16 mouse cellular contexts compared by ENCODE assay signal in the genomic region with DNA sequence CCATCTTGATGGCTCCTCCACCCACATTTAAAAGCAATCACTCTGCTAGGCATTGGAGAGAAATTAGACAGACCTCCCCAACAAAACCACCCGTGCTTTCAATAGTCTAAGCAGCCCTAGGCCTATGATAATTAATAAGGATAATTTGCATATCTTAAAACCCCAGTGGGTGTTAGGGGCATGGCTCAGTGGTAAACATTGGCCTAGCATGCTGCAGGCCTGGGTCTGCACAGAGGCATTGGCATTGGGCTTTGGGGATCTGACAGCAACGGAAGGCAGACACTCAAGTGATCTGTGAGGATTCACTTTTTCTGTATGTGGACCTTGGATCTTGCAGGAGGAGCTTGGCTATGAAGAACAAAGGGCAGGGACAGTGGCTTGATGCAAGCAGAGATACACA. TPM values are rescaled to one million over a fixed set of nuclear protein-coding genes. Genes with fewer than 3 reads are reported as not detected.
A peak's percentile ranks its signal among the peaks of the same experiment; 100 is the strongest.
DNase-seq lines count a peak whose midpoint lies in the region; ATAC-seq and TF ChIP-seq lines count a peak whose summit lies in the region.
"Had no signal": no experiment of that assay in that cellular context is flagged by ENCODE, and none has a peak within 500 bp of the region (broad histone marks: within the 10 kb centered on the region; RNA-seq: fewer than 3 reads in every experiment).

No protein-coding gene starts in this region.

- no peak for ATAC-seq in embryonic facial prominence, embryonic 15.5 days (ENCODE audit: insufficient number of reproducible peaks, low FRiP score, low TSS enrichment, low read depth)
- no peak for ATAC-seq in hindbrain, embryonic 12.5 days (ENCODE audit: low FRiP score)
- no peak for ATAC-seq in hindbrain, embryonic 11.5 days (ENCODE audit: low FRiP score)
- 0 out of 2 replicates have a peak, but pooled peaks have one; percentile 56 for ATAC-seq in midbrain, embryonic 13.5 days
- ATAC-seq in midbrain, postnatal 0 days (ENCODE audit: low FRiP score): no peak
- ATAC-seq: intestine, postnatal 0 days; liver, postnatal 0 days had no signal

- peaks cover 23% of the 10 kb centered on the region for H3K36me3 ChIP-seq in embryonic facial prominence, embryonic 15.5 days
- H3K36me3 ChIP-seq in embryonic facial prominence, embryonic 10.5 days (replicated peaks): peaks cover 90% of the 10 kb centered on the region
- H3K36me3 ChIP-seq in hindbrain, embryonic 12.5 days: peaks cover 20% of the 10 kb centered on the region
- no peaks in the 10 kb centered on the region for H3K36me3 ChIP-seq in hindbrain, embryonic 11.5 days (ENCODE audit: control insufficient read depth, insufficient read depth, low read length)
- peaks cover 40% of the 10 kb centered on the region for H3K36me3 ChIP-seq in midbrain, embryonic 13.5 days
- H3K36me3 ChIP-seq in midbrain, embryonic 10.5 days: peaks cover 93% of the 10 kb centered on the region
- peaks cover 23% of the 10 kb centered on the region for H3K36me3 ChIP-seq in midbrain, postnatal 0 days (ENCODE audit: insufficient read depth, low read length)

- 76% methylated on average over 2 of the region's 2 CpGs for WGBS in embryonic facial prominence, embryonic 15.5 days
- 89% methylated on average over 2 of the region's 2 CpGs for WGBS in embryonic facial prominence, embryonic 10.5 days
- WGBS in hindbrain, embryonic 12.5 days: 66% methylated on average over 2 of the region's 2 CpGs
- 70% methylated on average over 2 of the region's 2 CpGs for WGBS in hindbrain, embryonic 11.5 days
- 61% methylated on average over 2 of the region's 2 CpGs for WGBS in midbrain, embryonic 13.5 days
- WGBS in midbrain, embryonic 10.5 days: 93% methylated on average over 2 of the region's 2 CpGs
- 39% methylated on average over 2 of the region's 2 CpGs for WGBS in midbrain, postnatal 0 days

- H3K4me1 ChIP-seq in embryonic facial prominence, embryonic 15.5 days: no peaks in the 10 kb centered on the region
- H3K4me1 ChIP-seq in embryonic facial prominence, embryonic 10.5 days: no peaks in the 10 kb centered on the region
- H3K4me1 ChIP-seq in hindbrain, embryonic 12.5 days: peaks cover 12% of the 10 kb centered on the region
- H3K4me1 ChIP-seq in hindbrain, embryonic 11.5 days (replicated peaks; ENCODE audit: control insufficient read depth, insufficient read depth, low read length): no peaks in the 10 kb centered on the region
- peaks cover 25% of the 10 kb centered on the region for H3K4me1 ChIP-seq in midbrain, embryonic 13.5 days (replicated peaks)
- H3K4me1 ChIP-seq in midbrain, embryonic 10.5 days: no peaks in the 10 kb centered on the region
- H3K4me1 ChIP-seq in midbrain, postnatal 0 days (ENCODE audit: insufficient read depth, low read length): no peaks in the 10 kb centered on the region

- H3K27me3 ChIP-seq in embryonic facial prominence, embryonic 15.5 days: no peaks in the 10 kb centered on the region
- no peaks in the 10 kb centered on the region for H3K27me3 ChIP-seq in embryonic facial prominence, embryonic 10.5 days (replicated peaks; ENCODE audit: low read depth, poor library complexity, severe bottlenecking)
- H3K27me3 ChIP-seq in hindbrain, embryonic 12.5 days: no peaks in the 10 kb centered on the region
- no peaks in the 10 kb centered on the region for H3K27me3 ChIP-seq in hindbrain, embryonic 11.5 days (ENCODE audit: control insufficient read depth, insufficient read depth, low read length)
- H3K27me3 ChIP-seq in midbrain, embryonic 13.5 days: no peaks in the 10 kb centered on the region
- no peaks in the 10 kb centered on the region for H3K27me3 ChIP-seq in midbrain, embryonic 10.5 days (ENCODE audit: low read depth, poor library complexity, severe bottlenecking)
- H3K27me3 ChIP-seq in midbrain, postnatal 0 days (ENCODE audit: insufficient read depth, low read length): no peaks in the 10 kb centered on the region
- H3K27me3 ChIP-seq: limb, embryonic 13.5 days had no signal

- no peak overlapping the region for H3K4me3 ChIP-seq in embryonic facial prominence, embryonic 15.5 days (replicated peaks)
- H3K4me3 ChIP-seq in embryonic facial prominence, embryonic 10.5 days: no peak overlapping the region
- no peak overlapping the region for H3K4me3 ChIP-seq in hindbrain, embryonic 12.5 days
- H3K4me3 ChIP-seq in hindbrain, embryonic 11.5 days (ENCODE audit: low read depth, low read length): no peak overlapping the region
- no peak overlapping the region for H3K4me3 ChIP-seq in midbrain, embryonic 13.5 days (replicated peaks)
- no peak overlapping the region for H3K4me3 ChIP-seq in midbrain, embryonic 10.5 days
- no peak overlapping the region for H3K4me3 ChIP-seq in midbrain, postnatal 0 days (ENCODE audit: low read depth, low read length)
- H3K4me3 ChIP-seq: limb, embryonic 13.5 days had no signal

- no peak for TF ChIP-seq CTCF in midbrain, postnatal 0 days (IDR thresholded peaks at IDR 0.05)

- H3K9ac ChIP-seq in embryonic facial prominence, embryonic 15.5 days: no peak overlapping the region
- no peak overlapping the region for H3K9ac ChIP-seq in hindbrain, embryonic 12.5 days
- H3K9ac ChIP-seq in hindbrain, embryonic 11.5 days (ENCODE audit: low read depth, low read length): no peak overlapping the region
- no peak overlapping the region for H3K9ac ChIP-seq in midbrain, embryonic 13.5 days (replicated peaks)
- H3K9ac ChIP-seq in midbrain, postnatal 0 days (replicated peaks; ENCODE audit: low read length, poor library complexity, severe bottlenecking): no peak overlapping the region
- H3K9ac ChIP-seq: limb, embryonic 13.5 days; liver, postnatal 0 days had no signal

- no peaks in the 10 kb centered on the region for H3K9me3 ChIP-seq in embryonic facial prominence, embryonic 15.5 days (replicated peaks)
- H3K9me3 ChIP-seq in embryonic facial prominence, embryonic 10.5 days: no peaks in the 10 kb centered on the region
- no peaks in the 10 kb centered on the region for H3K9me3 ChIP-seq in hindbrain, embryonic 12.5 days (replicated peaks)
- no peaks in the 10 kb centered on the region for H3K9me3 ChIP-seq in hindbrain, embryonic 11.5 days (ENCODE audit: control insufficient read depth, low read length)
- H3K9me3 ChIP-seq in midbrain, embryonic 13.5 days: no peaks in the 10 kb centered on the region
- no peaks in the 10 kb centered on the region for H3K9me3 ChIP-seq in midbrain, embryonic 10.5 days (replicated peaks)
- H3K9me3 ChIP-seq in midbrain, postnatal 0 days (ENCODE audit: low read length): no peaks in the 10 kb centered on the region
- H3K9me3 ChIP-seq: limb, embryonic 13.5 days had no signal

- peak overlapping the region; percentile 34; the same call in 1 of the 2 replicates for H3K27ac ChIP-seq in embryonic facial prominence, embryonic 15.5 days (replicated peaks)
- H3K27ac ChIP-seq in embryonic facial prominence, embryonic 10.5 days (replicated peaks): no peak overlapping the region
- H3K27ac ChIP-seq in hindbrain, embryonic 12.5 days: peak overlapping the region; percentile 56
- no peak overlapping the region for H3K27ac ChIP-seq in hindbrain, embryonic 11.5 days (ENCODE audit: low read depth, low read length)
- peak overlapping the region; percentile 73 for H3K27ac ChIP-seq in midbrain, embryonic 13.5 days
- no peak overlapping the region for H3K27ac ChIP-seq in midbrain, embryonic 10.5 days (replicated peaks)
- 0 out of 2 replicates have a peak overlapping the region, but pooled peaks have one; percentile 3 for H3K27ac ChIP-seq in midbrain, postnatal 0 days (ENCODE audit: low read depth, low read length)
- H3K27ac ChIP-seq: limb, embryonic 13.5 days had no signal

- no peak for DNase-seq in embryonic facial prominence, embryonic 10.5 days (ENCODE audit: low spot score)
- no peak for DNase-seq in hindbrain, embryonic 11.5 days (ENCODE audit: low spot score)
- DNase-seq in midbrain, embryonic 10.5 days (ENCODE audit: low spot score): no peak
- DNase-seq in midbrain, postnatal 0 days (ENCODE audit: low spot score): no peak
- no peak for DNase-seq in layer of hippocampus, adult 9-11 months
- DNase-seq: adrenal gland, adult 8-10 months; gastrocnemius, postnatal 25 days; liver, postnatal 0 days; lung, postnatal 36 days; right cerebral cortex, adult 18-20 months; thymus, postnatal 25 days had no signal

- no peak overlapping the region for H3K4me2 ChIP-seq in embryonic facial prominence, embryonic 15.5 days (replicated peaks)
- H3K4me2 ChIP-seq in hindbrain, embryonic 12.5 days (replicated peaks): no peak overlapping the region
- no peak overlapping the region for H3K4me2 ChIP-seq in hindbrain, embryonic 11.5 days (replicated peaks; ENCODE audit: low read depth, low read length)
- H3K4me2 ChIP-seq in midbrain, embryonic 13.5 days (replicated peaks): no peak overlapping the region
- no peak overlapping the region for H3K4me2 ChIP-seq in midbrain, postnatal 0 days (ENCODE audit: low read depth, low read length, poor library complexity, severe bottlenecking)
- H3K4me2 ChIP-seq: limb, embryonic 13.5 days had no signal

RNA-seq across cellular contexts. Expression of a gene that starts 46.0 kb away (rescaled TPM):
- 8.2 and 9.1 TPM in 2 replicates for polyA plus RNA-seq in embryonic facial prominence, embryonic 15.5 days (2015; fragmentation: Nextera tagmentation; extraction: Ambion mirVana)
- 14.1 and 17.0 TPM in 2 replicates for polyA plus RNA-seq in embryonic facial prominence, embryonic 10.5 days (2016; fragmentation: Nextera tagmentation; extraction: Ambion mirVana)
- polyA plus RNA-seq in hindbrain, embryonic 12.5 days (2016; fragmentation: Nextera tagmentation; extraction: Ambion mirVana): 20.3 and 23.3 TPM in 2 replicates
- polyA plus RNA-seq in hindbrain, embryonic 11.5 days (2014; fragmentation: Nextera tagmentation; extraction: Ambion mirVana): 9.9 and 11.2 TPM in 2 replicates
- polyA plus RNA-seq in midbrain, embryonic 13.5 days (2015; fragmentation: Nextera tagmentation; extraction: Ambion mirVana): 20.3 and 25.6 TPM in 2 replicates
- polyA plus RNA-seq in midbrain, embryonic 10.5 days (2016; fragmentation: Nextera tagmentation; extraction: Ambion mirVana): 13.2 and 13.7 TPM in 2 replicates
- total RNA-seq in midbrain, postnatal 0 days (2014; rRNA removed): 51.2 and 58.0 TPM in 2 replicates
- 20.9 and 21.6 TPM in 2 replicates for polyA plus RNA-seq in midbrain, postnatal 0 days (2015; fragmentation: Nextera tagmentation; extraction: Ambion mirVana)

Comparison
In these comparisons a context has a peak if more than half of its experiments do, and no peak if none do; other contexts are left out.
1. H3K27ac ChIP-seq: peak in embryonic facial prominence, embryonic 15.5 days (single experiment), hindbrain, embryonic 12.5 days (single experiment), midbrain, embryonic 13.5 days (single experiment) and midbrain, postnatal 0 days (single experiment); none in embryonic facial prominence, embryonic 10.5 days (single experiment), hindbrain, embryonic 11.5 days (single experiment) and midbrain, embryonic 10.5 days (single experiment).